Mouse (Mus musculus): ENCODE data around the gene Mettl26. TPM values are rescaled to one million over a fixed set of nuclear protein-coding genes. Genes with fewer than 3 reads are reported as not detected.
"Not testable (repeated sequence)": the region's sequence is repeated elsewhere in the genome, so short reads cannot be mapped to it uniquely, and the experiment has no call there.

Mettl26 gene
- polyA plus RNA-seq, 1 experiment from 2014 or later: 63.5 TPM

DNA sequence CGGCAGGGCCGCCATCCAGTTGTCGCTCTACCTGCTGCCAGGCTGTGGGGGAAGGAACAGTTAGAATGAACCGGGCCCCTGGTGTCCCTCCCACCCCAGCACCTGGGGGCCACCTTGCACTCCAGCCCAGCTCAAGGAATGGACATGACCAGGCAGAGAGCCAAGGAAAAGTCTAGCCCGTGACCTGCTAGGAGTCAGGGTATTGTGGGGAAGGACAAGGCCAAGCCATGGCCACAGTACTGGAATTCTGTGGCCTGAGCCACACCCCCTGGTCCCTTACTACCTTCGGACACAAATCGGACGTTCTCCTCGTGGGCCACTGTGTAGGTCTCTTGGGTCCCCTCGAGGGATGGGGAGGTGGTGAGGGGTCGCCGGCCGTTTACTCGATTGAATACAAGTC, 10.6 kb upstream of the Mettl26 start:
- H3K9ac ChIP-seq (ENCODE audit: low read depth, low read length): no peak overlapping the region
- WGBS: 95% methylated on average over 14 of the region's 14 CpGs
- H3K27me3 ChIP-seq (ENCODE audit: control insufficient read depth, insufficient read depth, low read depth, low read length): no peaks in the 10 kb centered on the region
- H3K27ac ChIP-seq (ENCODE audit: low read length): no peak overlapping the region
- no peak overlapping the region for H3K4me2 ChIP-seq (ENCODE audit: low read length)
- H3K36me3 ChIP-seq (ENCODE audit: control insufficient read depth, insufficient read depth, low read length): no peaks in the 10 kb centered on the region
- no peak for ATAC-seq
- H3K4me1 ChIP-seq (ENCODE audit: control insufficient read depth, insufficient read depth, low read length): peaks cover 29% of the 10 kb centered on the region
- H3K4me3 ChIP-seq (ENCODE audit: low read depth, low read length): no peak overlapping the region
- H3K9me3 ChIP-seq (replicated peaks; ENCODE audit: control insufficient read depth, low read length, poor library complexity, severe bottlenecking): no peaks in the 10 kb centered on the region

DNA sequence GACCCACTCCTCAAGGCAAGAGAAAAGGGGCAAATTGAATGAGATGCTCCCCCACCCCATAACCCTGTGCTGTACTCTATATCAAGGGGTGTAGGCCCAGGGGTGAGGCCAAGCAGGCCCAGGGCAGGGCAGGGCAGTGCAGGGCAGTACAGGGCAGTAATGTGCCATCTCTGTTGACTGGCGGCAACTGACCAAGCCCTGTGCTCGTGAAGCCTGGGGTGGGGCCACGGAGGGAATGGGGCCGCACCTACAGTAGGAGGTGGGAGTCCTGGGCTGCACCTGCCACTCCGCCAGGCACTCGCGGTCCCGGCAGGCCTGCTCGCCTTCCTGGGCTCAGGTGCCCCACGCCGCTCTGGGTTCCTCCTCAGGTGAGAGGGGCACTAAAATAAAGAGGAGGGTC, 9.6 kb upstream of the Mettl26 start:
- Histone ChIP-seq H3K4me3 (ENCODE audit: low read depth, low read length) (no peak overlapping the region), H3K9ac (ENCODE audit: low read depth, low read length) (0 out of 2 replicates have a peak overlapping the region, but pooled peaks have one; percentile 3), H3K4me2 (ENCODE audit: low read length) (no peak overlapping the region), H3K4me1 (ENCODE audit: control insufficient read depth, insufficient read depth, low read length) (peaks cover 27% of the 10 kb centered on the region), H3K36me3 (ENCODE audit: control insufficient read depth, insufficient read depth, low read length) (no peaks in the 10 kb centered on the region), H3K27me3 (ENCODE audit: control insufficient read depth, insufficient read depth, low read depth, low read length) (no peaks in the 10 kb centered on the region), H3K9me3 (replicated peaks; ENCODE audit: control insufficient read depth, low read length, poor library complexity, severe bottlenecking) (no peaks in the 10 kb centered on the region), H3K27ac (ENCODE audit: low read length) (no peak overlapping the region)
- 92% methylated on average over 11 of the region's 11 CpGs for WGBS
- ATAC-seq: no peak

DNA sequence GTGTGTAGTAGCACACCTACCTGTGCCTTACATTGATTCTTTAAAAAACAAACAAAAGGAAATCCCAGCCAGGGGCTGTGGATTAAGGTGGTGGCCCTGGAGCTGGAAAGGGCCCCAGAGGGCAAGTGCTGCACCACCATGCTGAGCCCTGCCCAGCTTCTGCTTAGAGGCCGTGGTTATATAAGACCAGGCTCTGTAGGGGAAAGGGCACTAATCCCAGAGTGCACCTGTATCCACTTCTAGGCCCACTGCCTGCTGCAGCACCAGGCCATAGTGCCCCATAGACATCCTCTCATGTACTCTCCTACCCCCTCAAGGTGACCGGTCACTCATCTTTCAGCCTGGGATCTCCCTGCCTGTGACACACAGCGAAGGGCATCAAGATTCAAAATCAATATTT, 8.7 kb upstream of the Mettl26 start:
- Histone ChIP-seq H3K4me3 (ENCODE audit: low read depth, low read length) (no peak overlapping the region), H3K9ac (ENCODE audit: low read depth, low read length) (no peak overlapping the region), H3K27me3 (ENCODE audit: control insufficient read depth, insufficient read depth, low read depth, low read length) (no peaks in the 10 kb centered on the region), H3K27ac (ENCODE audit: low read length) (no peak overlapping the region), H3K4me2 (ENCODE audit: low read length) (no peak overlapping the region), H3K9me3 (replicated peaks; ENCODE audit: control insufficient read depth, low read length, poor library complexity, severe bottlenecking) (no peaks in the 10 kb centered on the region), H3K4me1 (ENCODE audit: control insufficient read depth, insufficient read depth, low read length) (peaks cover 19% of the 10 kb centered on the region), H3K36me3 (ENCODE audit: control insufficient read depth, insufficient read depth, low read length) (no peaks in the 10 kb centered on the region)
- no peak for ATAC-seq
- 91% methylated on average over 3 of the region's 3 CpGs for WGBS

DNA sequence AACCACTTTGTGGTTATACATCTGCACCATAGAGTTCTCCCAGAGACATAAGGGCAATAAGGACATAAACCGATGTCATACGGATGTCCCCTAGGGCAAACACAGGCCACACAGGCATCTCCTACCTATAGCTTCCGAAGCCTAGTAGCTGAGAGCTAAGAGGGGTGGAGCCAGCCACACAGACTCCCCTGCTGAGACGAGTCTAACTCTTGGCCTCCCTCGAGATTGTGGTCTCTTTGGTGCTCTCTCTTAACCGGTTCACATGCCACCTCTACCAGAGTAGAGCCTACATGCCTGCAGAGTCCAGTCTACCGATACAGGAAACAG, 7.4 kb upstream of the Mettl26 start:
- Histone ChIP-seq H3K4me2 (ENCODE audit: low read length) (peak overlapping the region; percentile 99), H3K27me3 (ENCODE audit: control insufficient read depth, insufficient read depth, low read depth, low read length) (no peaks in the 10 kb centered on the region), H3K4me3 (ENCODE audit: low read depth, low read length) (peak overlapping the region; percentile 69), H3K9ac (ENCODE audit: low read depth, low read length) (peak overlapping the region; percentile 72), H3K36me3 (ENCODE audit: control insufficient read depth, insufficient read depth, low read length) (no peaks in the 10 kb centered on the region), H3K4me1 (ENCODE audit: control insufficient read depth, insufficient read depth, low read length) (peaks cover 12% of the 10 kb centered on the region), H3K27ac (ENCODE audit: low read length) (no peak overlapping the region), H3K9me3 (replicated peaks; ENCODE audit: control insufficient read depth, low read length, poor library complexity, severe bottlenecking) (no peaks in the 10 kb centered on the region)
- WGBS: 18% methylated on average over 7 of the region's 7 CpGs
- no peak for ATAC-seq

DNA sequence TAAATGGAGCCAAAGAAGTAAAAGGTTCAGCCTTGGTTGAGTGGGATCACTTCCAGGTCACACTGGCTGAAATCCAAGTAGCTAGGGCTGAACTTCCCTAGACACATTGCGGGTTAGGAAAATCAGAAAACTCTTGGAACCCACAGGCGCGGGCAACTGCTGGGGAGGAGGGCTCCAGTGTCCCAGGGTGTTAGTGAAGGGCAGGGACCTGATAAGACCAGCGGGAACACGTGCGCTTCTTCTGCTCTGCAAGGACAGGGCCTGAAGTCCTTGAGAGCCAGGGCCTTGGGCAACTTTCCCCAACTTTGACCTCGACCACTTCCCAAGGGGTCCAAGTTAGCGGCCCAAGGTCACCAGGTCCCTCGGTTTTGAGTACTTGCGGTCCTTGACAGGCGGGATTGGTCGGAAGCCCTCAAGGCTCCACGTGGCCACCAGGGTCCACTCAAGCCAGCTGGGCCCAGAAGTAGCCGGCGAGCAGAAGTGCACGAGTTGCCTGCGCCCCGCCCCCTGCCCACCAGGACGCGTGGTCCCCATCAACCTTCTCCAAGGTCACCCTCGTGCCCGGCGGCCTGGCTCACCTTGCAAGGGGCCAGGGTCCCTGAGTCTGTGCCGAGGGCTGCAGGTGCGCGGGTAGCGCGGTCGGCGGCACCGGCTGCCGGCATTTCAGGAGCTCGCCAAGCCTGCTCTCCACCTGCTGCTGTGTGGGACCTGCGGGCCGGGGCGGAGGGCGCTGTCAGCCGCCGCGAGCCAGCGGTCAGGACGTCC, 6.9 kb upstream of the Mettl26 start:
- ATAC-seq: peak; percentile 40
- Histone ChIP-seq H3K4me2 (ENCODE audit: low read length) (peak overlapping the region; percentile 99), H3K9me3 (replicated peaks; ENCODE audit: control insufficient read depth, low read length, poor library complexity, severe bottlenecking) (no peaks in the 10 kb centered on the region), H3K4me1 (ENCODE audit: control insufficient read depth, insufficient read depth, low read length) (peaks cover 12% of the 10 kb centered on the region), H3K36me3 (ENCODE audit: control insufficient read depth, insufficient read depth, low read length) (no peaks in the 10 kb centered on the region), H3K27ac (ENCODE audit: low read length) (peak overlapping the region; percentile 19; the same call in 1 of the 2 replicates), H3K9ac (ENCODE audit: low read depth, low read length) (peak overlapping the region; percentile 72), H3K27me3 (ENCODE audit: control insufficient read depth, insufficient read depth, low read depth, low read length) (no peaks in the 10 kb centered on the region), H3K4me3 (ENCODE audit: low read depth, low read length) (peak overlapping the region; percentile 69)
- WGBS: 1% methylated on average over 36 of the region's 42 CpGs

DNA sequence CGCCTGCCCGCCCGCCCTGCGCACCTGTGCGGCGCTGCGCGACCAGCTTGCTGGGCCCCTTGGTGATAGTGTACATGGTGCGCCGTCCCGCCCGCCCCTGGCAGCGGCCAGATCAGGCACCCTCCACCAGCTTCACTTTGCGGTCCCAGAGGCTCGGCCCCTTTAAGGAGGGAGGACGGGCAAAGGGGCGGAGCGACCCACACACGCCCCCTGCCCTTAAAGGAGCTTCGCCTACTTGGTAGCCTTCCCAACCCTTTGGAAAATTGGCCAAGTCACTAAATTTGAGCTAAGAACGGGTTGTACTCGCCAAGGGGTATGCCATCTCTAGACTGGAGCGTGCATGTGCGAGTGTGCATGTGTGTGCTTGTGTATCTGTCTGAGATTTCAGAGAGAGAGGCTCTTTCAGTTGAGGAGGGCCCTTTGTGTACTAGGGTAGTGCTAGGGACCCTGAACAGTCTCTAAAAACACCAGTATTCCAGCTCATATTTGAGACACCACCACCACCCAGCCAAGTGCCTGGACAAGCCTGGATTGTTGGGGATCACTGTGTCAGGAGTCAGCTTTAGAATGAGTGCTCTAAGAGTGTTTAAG, 6.2 kb upstream of the Mettl26 start, which contains the start of gene Mcrip2:
TSS of gene Mcrip2 (minus strand) at position 164 of the 591 bp plus-strand sequence.
- H3K36me3 ChIP-seq (ENCODE audit: control insufficient read depth, insufficient read depth, low read length): no peaks in the 10 kb centered on the region
- H3K9me3 ChIP-seq (replicated peaks; ENCODE audit: control insufficient read depth, low read length, poor library complexity, severe bottlenecking): no peaks in the 10 kb centered on the region
- no peaks in the 10 kb centered on the region for H3K27me3 ChIP-seq (ENCODE audit: control insufficient read depth, insufficient read depth, low read depth, low read length)
- peak within 1 kb of the TSS; percentile 72 for H3K9ac ChIP-seq (ENCODE audit: low read depth, low read length)
- peak; percentile 90 for ATAC-seq
- H3K4me2 ChIP-seq (ENCODE audit: low read length): peak within 1 kb of the TSS; percentile 99
- H3K4me3 ChIP-seq (ENCODE audit: low read depth, low read length): peak within 1 kb of the TSS; percentile 69
- H3K27ac ChIP-seq (ENCODE audit: low read length): peak within 1 kb of the TSS; percentile 19
- 0% methylated on average over 23 of the region's 24 CpGs for WGBS
- peaks cover 12% of the 10 kb centered on the region for H3K4me1 ChIP-seq (ENCODE audit: control insufficient read depth, insufficient read depth, low read length)

DNA sequence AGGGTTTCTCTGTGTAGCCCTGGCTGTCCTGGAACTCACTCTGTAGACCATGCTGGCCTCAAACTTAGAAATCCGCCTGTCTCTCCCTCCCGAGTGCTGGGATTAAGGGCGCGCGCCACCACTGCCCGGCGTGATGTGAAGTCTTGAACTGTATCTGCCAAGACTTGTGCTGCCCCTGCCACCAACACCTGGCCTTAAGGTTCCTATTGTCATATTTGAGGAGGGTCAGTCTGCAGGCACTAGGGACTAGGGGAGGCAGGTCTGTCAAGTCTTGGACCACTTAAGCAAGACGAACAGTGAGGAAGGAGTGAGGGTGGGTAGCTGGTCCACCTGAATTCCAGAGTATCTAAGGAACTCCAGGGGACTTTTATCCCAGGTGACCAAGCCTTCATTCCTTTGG, 5.4 kb upstream of the Mettl26 start:
- Histone ChIP-seq H3K4me1 (ENCODE audit: control insufficient read depth, insufficient read depth, low read length) (peaks cover 16% of the 10 kb centered on the region), H3K4me3 (ENCODE audit: low read depth, low read length) (no peak overlapping the region), H3K36me3 (ENCODE audit: control insufficient read depth, insufficient read depth, low read length) (no peaks in the 10 kb centered on the region), H3K9me3 (replicated peaks; ENCODE audit: control insufficient read depth, low read length, poor library complexity, severe bottlenecking) (no peaks in the 10 kb centered on the region), H3K4me2 (ENCODE audit: low read length) (no peak overlapping the region), H3K27ac (ENCODE audit: low read length) (no peak overlapping the region), H3K27me3 (ENCODE audit: control insufficient read depth, insufficient read depth, low read depth, low read length) (no peaks in the 10 kb centered on the region), H3K9ac (ENCODE audit: low read depth, low read length) (no peak overlapping the region)
- 86% methylated on average over 8 of the region's 8 CpGs for WGBS
- ATAC-seq: no peak

DNA sequence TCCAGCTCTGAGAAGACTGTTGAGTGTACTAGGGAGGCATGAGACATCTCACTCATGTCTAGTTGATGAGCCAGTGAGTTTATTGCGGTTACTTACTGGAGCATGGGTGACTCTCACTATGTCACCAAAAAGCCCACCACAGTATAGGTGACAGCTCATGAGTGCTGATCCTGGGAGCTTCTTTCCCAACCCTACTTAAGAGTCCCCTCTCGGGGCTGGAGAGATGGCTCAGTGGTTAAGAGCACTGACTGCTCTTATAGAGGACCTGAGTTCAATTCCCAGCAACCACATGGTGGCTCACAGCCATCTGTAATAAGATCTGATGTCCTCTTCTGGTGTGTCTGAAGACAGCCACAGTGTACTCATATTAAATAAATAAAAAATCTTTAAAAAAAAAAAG, 4.9 kb upstream of the Mettl26 start:
- ATAC-seq: no peak
- Histone ChIP-seq H3K4me3 (ENCODE audit: low read depth, low read length) (no peak overlapping the region), H3K27me3 (ENCODE audit: control insufficient read depth, insufficient read depth, low read depth, low read length) (no peaks in the 10 kb centered on the region), H3K4me2 (ENCODE audit: low read length) (no peak overlapping the region), H3K9ac (ENCODE audit: low read depth, low read length) (no peak overlapping the region), H3K36me3 (ENCODE audit: control insufficient read depth, insufficient read depth, low read length) (no peaks in the 10 kb centered on the region), H3K4me1 (ENCODE audit: control insufficient read depth, insufficient read depth, low read length) (peaks cover 16% of the 10 kb centered on the region), H3K27ac (ENCODE audit: low read length) (no peak overlapping the region), H3K9me3 (replicated peaks; ENCODE audit: control insufficient read depth, low read length, poor library complexity, severe bottlenecking) (no peaks in the 10 kb centered on the region)
- 90% methylated on average over 2 of the region's 2 CpGs for WGBS

DNA sequence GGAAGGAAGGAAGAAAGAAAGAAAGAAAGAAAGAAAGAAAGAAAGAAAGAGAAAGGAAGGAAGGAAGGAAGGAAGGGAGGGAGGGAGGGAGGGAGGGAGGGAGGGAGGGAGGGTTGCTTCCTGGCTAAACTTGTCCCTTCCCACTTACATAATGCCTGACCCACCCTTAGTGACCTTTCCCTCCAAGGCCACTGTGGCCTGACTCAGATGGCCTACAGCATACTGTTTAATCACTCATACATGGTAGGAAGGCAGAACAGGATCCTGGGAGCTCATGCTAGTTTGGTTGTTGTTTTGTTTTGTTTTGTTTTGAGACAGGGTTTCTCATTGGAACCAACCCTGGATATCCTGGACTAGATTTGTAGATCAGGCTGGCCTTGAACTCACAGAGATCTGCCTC, 3.3 kb upstream of the Mettl26 start:
- not testable (repeated sequence) for H3K9me3 ChIP-seq (replicated peaks; ENCODE audit: control insufficient read depth, low read length, poor library complexity, severe bottlenecking); H3K9ac ChIP-seq (ENCODE audit: low read depth, low read length); H3K4me2 ChIP-seq (ENCODE audit: low read length); H3K27me3 ChIP-seq (ENCODE audit: control insufficient read depth, insufficient read depth, low read depth, low read length); ATAC-seq; H3K36me3 ChIP-seq (ENCODE audit: control insufficient read depth, insufficient read depth, low read length); H3K27ac ChIP-seq (ENCODE audit: low read length); H3K4me3 ChIP-seq (ENCODE audit: low read depth, low read length)
- peaks cover 23% of the 10 kb centered on the region for H3K4me1 ChIP-seq (ENCODE audit: control insufficient read depth, insufficient read depth, low read length)

Measured in midbrain, embryonic 16.5 days (tissue).